Mouse (Mus musculus) intestine, embryonic 16.5 days (tissue): ENCODE results near the gene Hist1h2bc. TPM values are rescaled to one million over a fixed set of nuclear protein-coding genes. Genes with fewer than 3 reads are reported as not detected.

Experiments
- ATAC-seq: fragments of 200-750 bp; cut with Nextera tagmentation; 2 replicates; pipeline ENCODE4 v1.8.0; 2017; ENCODE audit warnings: moderate TSS enrichment, moderate library complexity
- H3K27ac ChIP-seq: fragments of 300-500 bp; sonication (generic); 2 replicates; pipeline ENCODE4 v1.5.1; 2014; ENCODE audit warnings: mild to moderate bottlenecking, low read length
- H3K27me3 ChIP-seq: fragments of 300-500 bp; sonication (generic); replicated peaks from 2 replicates; pipeline ENCODE4 v1.6.1; 2014; ENCODE audit warnings: low read length, control low read depth, mixed read lengths; ENCODE audit not compliant: control insufficient read depth, insufficient read depth
- H3K36me3 ChIP-seq: fragments of 300-500 bp; sonication (generic); 2 replicates; pipeline ENCODE4 v1.6.1; 2014; ENCODE audit warnings: low read length, control low read depth; ENCODE audit not compliant: control insufficient read depth, insufficient read depth
- H3K4me1 ChIP-seq: fragments of 300-500 bp; sonication (generic); 2 replicates; pipeline ENCODE4 v1.6.1; 2014; ENCODE audit warnings: low read length, control low read depth, mixed read lengths; ENCODE audit not compliant: control insufficient read depth, insufficient read depth
- H3K4me2 ChIP-seq: fragments of 300-500 bp; sonication (generic); 2 replicates; pipeline ENCODE4 v1.6.1; 2014; ENCODE audit warnings: low read depth, low read length, control low read depth
- H3K4me3 ChIP-seq: fragments of 300-500 bp; sonication (generic); 2 replicates; pipeline ENCODE4 v1.5.1; 2014; ENCODE audit warnings: mild to moderate bottlenecking, low read length
- H3K9ac ChIP-seq: fragments of 300-500 bp; sonication (generic); 2 replicates; pipeline ENCODE4 v1.6.1; 2014; ENCODE audit warnings: low read depth, low read length
- H3K9me3 ChIP-seq: fragments of 300-500 bp; sonication (generic); 2 replicates; pipeline ENCODE4 v1.6.1; 2016; ENCODE audit warnings: low read length, control low read depth; ENCODE audit not compliant: control insufficient read depth
- WGBS: fragments of 180-500 bp; shearing (Covaris S2); extraction: QIAGEN DNeasy Blood & Tissue Kit; methylation state at CpG from one replicate; pipeline ENCODE4 v1.1.7; 2014; 5-methylcytosine and 5-hydroxymethylcytosine counted together
- polyA plus RNA-seq: library from polyadenylated mRNA; unstranded; fragments of >200 nt; fragmentation: Nextera tagmentation; extraction: Ambion mirVana; gene quantifications from 2 replicates; pipeline ENCODE4 v1.2.1, GENCODE M21; 2015

Gene Hist1h2bc
- polyA plus RNA-seq, 1 experiment from 2014 or later = 101 TPM

DNA sequence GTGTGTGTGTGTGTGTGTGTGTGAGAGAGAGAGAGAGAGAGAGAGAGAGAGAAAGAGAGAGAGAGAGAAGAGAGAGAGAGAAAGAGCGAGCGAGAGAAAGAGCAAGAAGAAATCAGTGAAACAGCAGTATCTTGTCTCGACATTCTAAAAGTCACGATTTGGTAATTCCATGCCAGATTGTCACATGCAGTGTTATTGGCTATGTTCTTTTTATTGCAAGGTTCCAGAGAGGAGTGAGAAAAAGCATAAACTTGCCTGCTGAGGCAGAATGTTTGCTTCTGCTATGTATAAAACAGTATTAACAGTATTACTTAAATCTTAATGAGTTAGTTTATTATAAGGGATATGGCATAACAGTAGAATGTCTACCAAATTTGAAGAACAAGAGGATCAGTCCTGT lies 2.0 kb downstream of the Hist1h2bc start:
- H3K4me2 ChIP-seq = peak overlapping the region; percentile 64
- peak overlapping the region; percentile 57 for H3K9ac ChIP-seq
- H3K9me3 ChIP-seq = no peaks in the 10 kb centered on the region
- H3K27ac ChIP-seq = peak overlapping the region; percentile 99
- WGBS = 25% methylated on average over 4 of the region's 4 CpGs
- peak overlapping the region; percentile 52 for H3K4me3 ChIP-seq
- no peak for ATAC-seq
- no peaks in the 10 kb centered on the region for H3K36me3 ChIP-seq
- H3K27me3 ChIP-seq = no peaks in the 10 kb centered on the region
- H3K4me1 ChIP-seq = peaks cover 14% of the 10 kb centered on the region

DNA sequence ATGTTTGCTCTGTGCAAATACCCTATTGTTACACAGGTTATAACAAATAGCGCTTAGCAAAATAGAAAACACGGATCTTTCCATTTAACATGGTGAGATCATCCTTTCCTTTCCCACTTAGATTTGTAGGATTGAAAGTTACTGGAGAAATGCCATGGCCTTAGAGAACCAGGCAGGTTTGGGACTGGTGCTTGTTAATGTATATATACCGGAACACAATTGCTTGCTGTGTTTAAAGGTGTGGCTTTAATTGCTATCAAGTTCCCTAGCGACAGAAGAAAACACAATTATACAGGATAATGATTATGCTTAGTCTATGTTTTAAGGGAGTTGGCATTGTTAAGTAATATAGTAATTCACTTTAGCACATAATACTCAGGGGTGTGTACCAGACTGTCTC lies 3.2 kb downstream of the Hist1h2bc start:
- H3K27ac ChIP-seq = no peak overlapping the region
- peaks cover 12% of the 10 kb centered on the region for H3K4me1 ChIP-seq
- no peaks in the 10 kb centered on the region for H3K27me3 ChIP-seq
- no peak overlapping the region for H3K4me3 ChIP-seq
- 64% methylated on average over 4 of the region's 4 CpGs for WGBS
- H3K36me3 ChIP-seq = no peaks in the 10 kb centered on the region
- H3K9ac ChIP-seq = no peak overlapping the region
- H3K9me3 ChIP-seq = no peaks in the 10 kb centered on the region
- ATAC-seq = peak; percentile 21
- H3K4me2 ChIP-seq = 0 out of 2 replicates have a peak overlapping the region, but pooled peaks have one; percentile 7

- no peak overlapping the region for H3K4me2 ChIP-seq
- H3K9me3 ChIP-seq = no peaks in the 10 kb centered on the region
- H3K4me3 ChIP-seq = no peak overlapping the region
- peaks cover 5% of the 10 kb centered on the region for H3K4me1 ChIP-seq
- WGBS = 70% methylated on average over 7 of the region's 7 CpGs
- no peak overlapping the region for H3K9ac ChIP-seq
- H3K36me3 ChIP-seq = no peaks in the 10 kb centered on the region
- peak overlapping the region; percentile 63 for H3K27ac ChIP-seq
- H3K27me3 ChIP-seq = no peaks in the 10 kb centered on the region
- peak; percentile 21; the same call in 1 of the 2 replicates for ATAC-seq
These were observed 3.9 kb downstream of the Hist1h2bc start for GRCm38 (mm10) chr13:23687907-23688306.

DNA sequence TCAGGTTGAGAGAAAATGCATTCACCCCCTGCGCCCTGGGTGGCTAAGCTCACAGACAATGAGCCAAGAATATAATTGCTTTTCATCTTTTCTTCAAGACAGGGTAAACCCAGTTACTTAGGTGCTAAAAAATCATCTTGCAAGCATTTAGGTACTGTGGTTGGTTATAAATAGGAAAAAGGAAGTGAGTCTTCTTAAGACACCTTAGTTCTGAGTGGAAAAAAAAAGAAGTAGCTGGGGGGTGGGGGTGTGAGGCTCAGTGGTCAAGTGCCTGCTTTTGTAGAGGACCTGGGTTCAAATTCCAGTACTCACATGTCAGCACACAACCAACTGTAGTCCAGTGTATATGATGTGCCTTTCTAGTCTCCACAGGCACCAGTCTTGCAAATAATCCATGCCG lies 5.0 kb downstream of the Hist1h2bc start:
- Histone ChIP-seq H3K36me3 (no peaks in the 10 kb centered on the region), H3K27ac (no peak overlapping the region), H3K9me3 (no peaks in the 10 kb centered on the region), H3K9ac (no peak overlapping the region), H3K4me3 (no peak overlapping the region), H3K4me2 (no peak overlapping the region), H3K27me3 (no peaks in the 10 kb centered on the region), H3K4me1 (peaks cover 3% of the 10 kb centered on the region)
- no peak for ATAC-seq
- WGBS = 94% methylated on average over 2 of the region's 2 CpGs

GRCm38 (mm10) chr13:23689459-23689858 lies 5.5 kb downstream of the Hist1h2bc start:
- H3K9me3 ChIP-seq = no peaks in the 10 kb centered on the region
- ATAC-seq = no peak
- WGBS = 67% methylated on average over 2 of the region's 2 CpGs
- no peak overlapping the region for H3K4me2 ChIP-seq
- peaks cover 3% of the 10 kb centered on the region for H3K4me1 ChIP-seq
- H3K27me3 ChIP-seq = no peaks in the 10 kb centered on the region
- no peak overlapping the region for H3K4me3 ChIP-seq
- no peaks in the 10 kb centered on the region for H3K36me3 ChIP-seq
- H3K27ac ChIP-seq = no peak overlapping the region
- H3K9ac ChIP-seq = no peak overlapping the region

DNA sequence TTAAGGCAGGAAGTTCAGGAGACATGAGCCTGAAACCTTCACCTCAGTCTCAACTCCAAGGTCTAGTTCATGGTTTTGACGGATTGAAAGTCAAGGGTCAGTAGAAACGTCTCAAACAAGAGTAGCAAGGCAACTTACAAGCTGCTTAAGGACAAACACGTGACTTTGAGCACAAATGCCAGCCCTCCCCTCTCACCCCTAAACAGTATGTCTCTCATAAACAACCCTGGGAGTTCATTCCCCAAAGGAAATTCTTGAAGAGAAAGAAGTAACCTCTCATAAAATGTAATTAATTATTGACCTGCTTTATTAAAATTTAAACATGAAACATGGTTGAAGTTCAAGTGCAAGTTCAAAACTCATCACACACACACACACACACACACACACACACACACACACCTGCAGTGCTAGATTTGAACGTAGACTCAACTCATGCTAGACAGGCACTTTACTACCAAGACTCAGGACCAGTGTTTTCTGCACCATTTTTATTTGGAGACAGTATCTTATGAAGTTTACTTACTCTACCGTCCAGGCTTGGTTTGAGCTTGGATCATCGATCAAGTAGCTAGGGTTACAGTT lies 9.9 kb downstream of the Hist1h2bc start:
- Histone ChIP-seq H3K4me2 (no peak overlapping the region), H3K9me3 (no peaks in the 10 kb centered on the region), H3K27me3 (no peaks in the 10 kb centered on the region), H3K27ac (no peak overlapping the region), H3K9ac (no peak overlapping the region), H3K36me3 (no peaks in the 10 kb centered on the region), H3K4me3 (no peak overlapping the region), H3K4me1 (peaks cover 1% of the 10 kb centered on the region; the same call in 1 of the 2 replicates)
- WGBS = 75% methylated on average over 6 of the region's 6 CpGs
- ATAC-seq = no peak

GRCm38 (mm10) chr13:23694956-23695355 lies 11.0 kb downstream of the Hist1h2bc start:
- Histone ChIP-seq H3K27ac (no peak overlapping the region), H3K36me3 (no peaks in the 10 kb centered on the region), H3K27me3 (no peaks in the 10 kb centered on the region), H3K9me3 (no peaks in the 10 kb centered on the region), H3K9ac (no peak overlapping the region), H3K4me3 (no peak overlapping the region), H3K4me1 (peaks cover 3% of the 10 kb centered on the region; the same call in 1 of the 2 replicates), H3K4me2 (no peak overlapping the region)
- WGBS = 92% methylated on average over 9 of the region's 9 CpGs
- ATAC-seq = no peak

GRCm38 (mm10) chr13:23695514-23695913 lies 11.5 kb downstream of the Hist1h2bc start, which contains the start of gene Hist1h1t:
Hist1h1t (plus strand) TSS chr13:23695814.
- H3K27ac ChIP-seq = no peak within 1 kb of the TSS
- H3K4me2 ChIP-seq = no peak within 1 kb of the TSS
- ATAC-seq = no peak
- H3K4me1 ChIP-seq = peaks cover 3% of the 10 kb centered on the region; the same call in 1 of the 2 replicates
- no peaks in the 10 kb centered on the region for H3K27me3 ChIP-seq
- no peaks in the 10 kb centered on the region for H3K9me3 ChIP-seq
- no peak within 1 kb of the TSS for H3K4me3 ChIP-seq
- no peak within 1 kb of the TSS for H3K9ac ChIP-seq
- WGBS = 47% methylated on average over 12 of the region's 13 CpGs
- H3K36me3 ChIP-seq = no peaks in the 10 kb centered on the region

GRCm38 (mm10) chr13:23696061-23696474 lies 12.1 kb downstream of the Hist1h2bc start:
- WGBS = 65% methylated on average over 15 of the region's 15 CpGs
- H3K27ac ChIP-seq = no peak overlapping the region
- no peaks in the 10 kb centered on the region for H3K9me3 ChIP-seq
- no peaks in the 10 kb centered on the region for H3K27me3 ChIP-seq
- no peak overlapping the region for H3K4me3 ChIP-seq
- H3K36me3 ChIP-seq = no peaks in the 10 kb centered on the region
- H3K9ac ChIP-seq = no peak overlapping the region
- no peak for ATAC-seq
- peaks cover 4% of the 10 kb centered on the region; the same call in 1 of the 2 replicates for H3K4me1 ChIP-seq
- no peak overlapping the region for H3K4me2 ChIP-seq
